Mouse (Mus musculus) gonadal fat pad, adult 2 months (tissue): ENCODE data around the gene Cmtm7. TPM values are rescaled to one million over a fixed set of nuclear protein-coding genes. Genes with fewer than 3 reads are reported as not detected.

Source experiments
- DNase-seq: peaks from one replicate; pipeline ENCODE4 v3.0.0-alpha.2; 2012; ENCODE audit warnings: low read depth
- polyA plus RNA-seq: library from polyadenylated mRNA; depleted of rRNA; stranded (reverse); fragments of >200 nt; gene quantifications from 2 replicates; pipeline ENCODE4 v1.2.3, GENCODE M21; 2012; rRNA removed

The Cmtm7 gene
- polyA plus RNA-seq, 1 experiment = 56.3 TPM

- DNase-seq = no peak
Measured at GRCm38 (mm10) chr9:114716677-114717331, 64.9 kb downstream of the Cmtm7 start.

GRCm38 (mm10) chr9:114713481-114713880 lies 68.2 kb downstream of the Cmtm7 start:
- no peak for DNase-seq

- DNase-seq = no peak
Measured at GRCm38 (mm10) chr9:114710345-114710744, 71.3 kb downstream of the Cmtm7 start.

DNA sequence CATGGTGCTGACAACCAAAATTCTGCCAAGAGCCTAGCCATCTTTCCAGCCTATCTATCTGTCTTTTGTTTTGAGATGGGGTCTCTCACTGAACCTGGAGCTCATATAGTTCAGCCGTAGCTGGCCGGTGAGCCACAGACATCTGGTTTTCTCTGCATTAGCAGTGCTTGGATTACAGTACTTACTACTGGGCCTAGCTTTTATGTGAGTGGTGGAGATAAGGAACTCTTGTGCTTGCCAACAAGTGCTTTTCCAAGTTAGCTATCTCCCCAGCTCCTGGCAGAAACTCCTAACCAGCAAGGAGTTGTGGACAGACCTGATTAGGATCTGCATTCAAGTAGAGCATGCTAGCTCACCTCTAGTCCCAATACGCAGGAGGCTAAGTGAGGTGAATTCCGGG lies 73.9 kb downstream of the Cmtm7 start:
- DNase-seq = no peak

Other genes starting within 250 kb of the Cmtm7 start
- gene Trim71, start 217.5 kb downstream of the Cmtm7 start, polyA plus RNA-seq = not detected in 2 replicates
- gene Cnot10, start 141.7 kb downstream of the Cmtm7 start, polyA plus RNA-seq = 31.2 and 32.7 TPM in 2 replicates
- 14.7 and 18.8 TPM in 2 replicates for gene Dync1li1, start 93.1 kb downstream of the Cmtm7 start, polyA plus RNA-seq
- 58.3 and 67.6 TPM in 2 replicates for gene Cmtm6, start 50.7 kb downstream of the Cmtm7 start, polyA plus RNA-seq
- 45.8 and 49.0 TPM in 2 replicates for gene Cmtm8, start 62.3 kb upstream of the Cmtm7 start, polyA plus RNA-seq
- 25.8 and 26.0 TPM in 2 replicates for gene Gpd1l, start 152.1 kb upstream of the Cmtm7 start, polyA plus RNA-seq
- gene Osbpl10, start 196.7 kb upstream of the Cmtm7 start, polyA plus RNA-seq = 7.1 and 13.1 TPM in 2 replicates
- gene Rps27rt, start 200.9 kb upstream of the Cmtm7 start, polyA plus RNA-seq = 104 and 150 TPM in 2 replicates